Mouse (Mus musculus): ENCODE measurements around the gene Arfgef2.
A peak's percentile ranks its signal among the peaks of the same experiment; 100 is the strongest.

Arfgef2 gene

DNA sequence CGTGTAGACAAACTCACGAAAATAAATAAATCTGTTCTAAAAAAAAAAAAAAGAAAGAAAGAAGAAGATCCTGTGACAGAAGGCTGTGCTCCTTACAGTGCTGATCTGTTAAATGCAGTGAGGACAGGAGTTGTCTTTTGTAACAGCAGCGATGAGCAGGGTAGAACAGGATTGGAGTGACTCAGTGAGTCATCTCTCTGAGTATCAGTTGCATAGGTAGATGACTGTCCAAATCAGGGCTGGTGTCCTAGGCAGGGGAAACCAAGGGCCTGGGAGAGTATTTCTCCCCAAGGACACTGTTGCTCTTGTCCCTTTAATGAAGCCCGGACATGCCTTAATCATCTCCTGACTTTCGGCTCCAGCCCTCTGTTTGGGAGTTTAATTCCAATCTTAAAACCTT lies 4.1 kb downstream of the Arfgef2 start:
- DNase-seq, result no peak

DNA sequence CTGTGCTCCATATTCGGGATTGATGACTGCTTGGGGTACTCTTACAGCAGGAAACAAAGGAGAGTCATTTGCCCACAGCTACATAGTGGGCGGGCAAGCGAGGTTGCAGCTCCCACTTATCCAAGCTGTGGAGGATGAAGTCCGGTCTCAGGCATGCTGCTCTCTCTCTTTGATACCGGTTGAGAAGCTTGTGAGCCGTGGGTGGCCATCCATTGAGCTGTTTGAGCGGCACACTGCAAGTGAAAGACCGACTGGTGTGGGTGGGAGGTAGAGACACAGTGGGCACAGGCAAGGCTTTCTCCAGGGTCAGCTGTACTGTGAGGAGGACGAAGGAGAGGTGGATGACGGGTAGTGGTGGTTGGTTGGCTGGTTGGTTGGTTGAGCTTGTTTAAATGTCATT lies 5.4 kb downstream of the Arfgef2 start:
- no peak for DNase-seq

GRCm38 (mm10) chr2:166818463-166819143 lies 13.2 kb downstream of the Arfgef2 start:
- no peak for DNase-seq

DNA sequence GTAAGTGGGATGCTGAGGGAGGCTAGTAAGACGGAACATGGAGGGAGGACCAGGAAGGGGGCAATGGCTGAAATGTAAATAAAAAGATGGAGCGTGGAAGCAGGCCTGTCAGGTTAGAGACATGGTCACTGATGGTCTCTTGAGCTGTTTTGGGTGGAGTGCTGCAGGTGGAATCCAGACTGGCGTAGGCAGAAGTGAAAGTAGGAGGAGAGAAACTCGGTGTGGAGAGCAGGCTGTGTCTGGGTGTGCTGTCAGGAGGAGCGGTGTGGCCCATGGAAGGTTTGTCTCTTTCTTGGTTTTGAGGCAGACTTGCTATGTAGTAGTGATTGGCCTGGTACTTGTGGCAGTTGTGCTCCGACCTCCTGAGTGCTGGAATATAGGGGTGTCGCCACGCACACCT lies 14.5 kb downstream of the Arfgef2 start:
- no peak for DNase-seq

DNA sequence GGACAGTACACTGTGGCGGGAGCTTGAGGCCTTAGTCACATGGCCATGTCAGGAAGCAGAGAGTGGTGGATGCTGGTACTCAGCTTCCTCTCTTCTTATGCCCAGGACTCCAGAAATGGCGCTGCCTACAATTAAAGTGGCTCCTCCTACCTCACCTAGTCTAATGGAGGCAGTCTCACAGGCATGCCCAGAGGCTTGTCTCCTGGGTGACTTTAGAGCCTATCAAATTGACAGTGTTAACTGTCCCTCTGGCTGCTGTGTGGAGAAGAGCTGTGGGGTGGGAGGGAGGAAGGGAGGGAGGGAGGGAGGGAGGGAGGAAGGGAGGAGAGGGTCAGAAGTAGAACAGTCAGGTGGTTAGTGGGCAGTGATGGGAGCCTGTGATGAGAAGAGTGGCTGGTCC lies 15.5 kb downstream of the Arfgef2 start:
- no peak for DNase-seq

GRCm38 (mm10) chr2:166821406-166821805 lies 16.0 kb downstream of the Arfgef2 start:
- no peak for DNase-seq

DNA sequence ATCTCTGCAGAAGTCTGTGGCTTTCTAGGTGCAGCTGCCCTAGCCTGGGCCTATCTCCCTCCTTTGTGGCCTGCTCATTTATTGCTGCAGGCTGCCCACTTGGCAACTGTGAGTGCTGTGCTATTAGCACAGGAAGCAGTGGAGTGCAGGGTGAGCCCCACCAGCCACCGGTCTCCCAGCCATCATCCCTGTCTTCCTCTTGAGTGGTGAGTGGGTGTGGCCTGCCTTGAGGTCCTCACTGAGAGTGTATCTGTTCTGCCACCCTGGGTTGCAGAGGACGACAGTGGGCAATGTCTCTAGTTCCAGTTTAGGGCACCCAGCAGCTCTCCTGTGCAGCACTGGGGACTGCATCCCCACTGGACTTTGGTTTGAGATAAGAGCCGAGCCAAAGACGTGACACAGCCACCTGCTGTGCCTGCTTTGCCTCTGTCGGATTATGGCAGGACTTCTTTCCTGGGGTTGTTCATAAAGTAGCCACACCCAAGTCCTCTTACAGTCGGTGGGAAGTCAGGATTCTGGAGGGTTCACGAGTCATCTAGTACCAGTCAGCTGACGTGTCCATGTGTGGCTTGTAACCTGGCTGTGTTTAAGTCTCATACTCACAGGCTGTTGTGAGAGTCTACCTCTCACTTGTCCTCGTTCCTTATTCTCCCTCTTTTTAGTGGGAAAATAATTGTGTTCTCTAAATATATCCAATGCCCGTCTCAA lies 16.9 kb downstream of the Arfgef2 start:
- no peak for DNase-seq

- DNase-seq, result no peak
Observed at GRCm38 (mm10) chr2:166822901-166823300, 17.5 kb downstream of the Arfgef2 start.

GRCm38 (mm10) chr2:166824386-166824785 lies 19.0 kb downstream of the Arfgef2 start:
- no peak for DNase-seq

GRCm38 (mm10) chr2:166824998-166825397 lies 19.6 kb downstream of the Arfgef2 start:
- peak; percentile 28 for DNase-seq

DNA sequence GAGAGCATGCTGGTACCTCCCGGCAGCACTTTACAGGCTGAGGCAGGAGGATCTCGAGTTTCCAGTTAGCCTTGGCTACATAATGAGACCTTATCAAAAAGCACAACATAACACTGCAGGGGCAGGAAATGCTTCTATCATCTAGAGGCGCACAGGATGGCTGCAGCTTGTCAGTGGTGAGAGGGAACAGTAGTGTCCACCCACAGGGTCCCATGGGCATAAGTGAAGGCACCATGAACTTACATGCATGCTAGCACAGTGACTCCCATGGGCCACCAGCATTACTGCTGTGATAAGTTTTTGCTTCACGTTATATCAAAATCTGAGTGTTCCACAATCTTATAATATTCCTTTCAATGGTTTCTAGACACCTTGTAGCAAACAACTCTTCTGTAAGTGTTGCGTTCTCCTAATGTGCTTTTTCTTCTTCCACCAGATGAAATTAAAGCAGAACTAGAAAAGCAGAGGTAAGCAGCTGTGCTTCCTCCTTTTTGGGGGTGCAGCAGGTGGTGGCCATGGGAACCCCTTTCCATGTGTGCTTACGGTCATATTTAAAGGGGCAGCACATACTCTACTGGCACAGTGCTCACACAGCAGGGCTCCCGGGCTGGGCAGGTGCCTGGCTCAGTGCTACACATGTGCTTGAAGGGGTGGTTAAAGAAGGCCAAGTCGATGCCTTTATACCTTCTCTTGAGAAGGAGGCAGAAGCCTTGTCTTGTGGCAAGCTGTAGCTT lies 21.3 kb downstream of the Arfgef2 start:
- no peak for DNase-seq

DNA sequence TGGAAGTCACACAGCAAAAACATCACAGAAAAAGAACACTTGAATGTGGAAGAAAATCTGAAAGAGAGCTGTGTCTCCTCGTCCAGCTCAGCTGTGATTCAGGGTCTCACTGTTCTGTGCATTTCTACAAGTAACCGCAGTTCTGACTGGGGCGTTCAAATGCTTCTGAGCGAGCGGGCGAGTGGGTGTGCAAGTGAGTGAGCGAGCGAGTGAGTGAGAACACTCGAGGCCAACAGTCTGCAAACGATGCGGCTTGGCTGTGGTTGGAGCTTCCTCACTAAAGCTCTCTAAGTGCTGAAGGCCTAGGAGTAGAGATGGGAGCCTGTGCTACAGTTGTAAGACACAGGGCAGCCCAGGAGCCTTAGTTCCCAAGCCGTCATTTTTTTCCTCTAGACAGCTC lies 22.9 kb downstream of the Arfgef2 start:
- no peak for DNase-seq

- no peak for DNase-seq
Observed at GRCm38 (mm10) chr2:166830350-166830749, 25.0 kb downstream of the Arfgef2 start.

GRCm38 (mm10) chr2:166834091-166834490 lies 28.7 kb downstream of the Arfgef2 start:
- DNase-seq, result peak; percentile 52

DNA sequence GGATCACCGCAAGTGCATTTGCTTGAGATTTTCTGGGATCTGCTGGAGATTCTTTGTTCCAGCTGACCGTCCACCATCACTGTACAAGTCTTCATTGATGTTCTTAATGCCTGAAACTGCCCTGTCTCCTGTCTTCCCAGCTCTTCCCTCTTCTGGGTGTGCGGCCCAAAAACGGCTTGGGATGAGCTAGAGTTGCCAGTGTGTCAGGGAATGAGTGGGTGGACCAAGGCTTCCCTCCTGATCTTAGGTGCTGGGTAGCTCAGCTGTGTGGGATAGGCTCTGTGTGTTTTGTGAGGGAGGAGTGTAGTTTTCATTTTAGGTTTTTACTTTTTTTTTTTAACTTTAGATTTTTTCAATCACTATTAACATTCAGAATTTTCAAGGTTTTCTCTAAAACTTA lies 29.4 kb downstream of the Arfgef2 start:
- no peak for DNase-seq

- DNase-seq, result no peak
Observed at GRCm38 (mm10) chr2:166835581-166835980, 30.2 kb downstream of the Arfgef2 start.

- no peak for DNase-seq
Observed at GRCm38 (mm10) chr2:166841813-166842212, 36.4 kb downstream of the Arfgef2 start.

DNA sequence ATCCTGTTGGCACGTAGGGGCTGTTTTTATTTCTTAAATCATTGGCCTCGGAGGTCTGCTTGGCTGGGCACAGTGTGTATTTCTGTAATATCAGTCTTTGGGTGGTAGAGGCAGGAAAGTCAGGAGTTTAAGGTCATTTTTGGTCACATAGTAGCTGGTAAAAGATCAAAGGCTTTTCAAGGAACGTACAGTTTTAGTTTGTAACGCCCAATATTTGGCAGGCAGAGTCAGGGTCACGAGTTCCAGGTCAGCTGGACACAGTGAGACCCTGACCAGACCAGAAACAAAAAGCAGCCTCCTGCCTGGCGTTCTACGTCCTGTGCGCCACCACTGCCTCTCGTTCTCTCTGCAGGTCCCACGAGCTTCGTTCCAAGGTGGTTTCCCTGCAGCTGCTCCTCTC lies 45.3 kb downstream of the Arfgef2 start:
- DNase-seq, result no peak

DNA sequence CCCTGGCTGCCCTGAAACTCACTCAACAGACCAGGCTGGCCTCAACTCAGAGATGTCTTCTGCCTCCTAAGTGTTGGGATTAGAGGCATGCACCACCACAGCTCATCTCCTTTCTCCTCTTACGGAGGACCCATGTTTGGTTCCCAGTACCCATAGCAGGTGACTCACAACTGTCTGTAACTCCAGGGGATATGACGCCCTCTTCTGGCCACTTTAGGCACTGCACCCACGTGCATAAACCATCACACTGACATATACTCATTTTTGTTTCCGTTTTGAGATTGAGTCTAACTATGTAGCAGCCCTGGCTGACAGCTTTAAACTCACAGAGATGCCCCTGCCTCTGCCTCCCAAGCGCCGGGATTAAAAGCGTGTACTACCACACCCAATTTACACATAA lies 46.9 kb downstream of the Arfgef2 start:
- no peak for DNase-seq

- DNase-seq, result no peak
Observed at GRCm38 (mm10) chr2:166855771-166856170, 50.4 kb downstream of the Arfgef2 start.

GRCm38 (mm10) chr2:166856366-166856765 lies 51.0 kb downstream of the Arfgef2 start:
- DNase-seq, result no peak

- DNase-seq, result peak; percentile 17
Observed at GRCm38 (mm10) chr2:166857118-166857517, 51.7 kb downstream of the Arfgef2 start.

DNA sequence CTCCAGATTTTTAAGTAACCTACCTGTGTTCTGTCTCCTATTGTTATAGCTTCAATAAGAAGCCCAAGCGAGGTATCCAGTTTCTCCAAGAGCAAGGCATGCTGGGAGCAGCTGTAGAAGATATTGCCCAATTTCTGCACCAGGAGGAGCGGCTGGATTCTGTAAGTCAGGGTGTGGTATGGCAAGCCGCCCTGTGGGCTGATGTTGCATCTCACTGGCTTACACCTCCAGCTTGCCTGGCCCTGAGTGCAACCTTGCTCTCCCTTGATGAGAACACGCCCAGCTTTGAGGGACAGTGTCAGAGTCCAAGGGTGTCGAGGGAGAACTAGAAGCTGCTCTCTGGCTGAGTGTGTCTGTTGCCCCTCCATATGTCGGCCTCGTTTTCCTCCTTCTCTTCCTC lies 53.8 kb downstream of the Arfgef2 start:
- DNase-seq, result no peak

DNA sequence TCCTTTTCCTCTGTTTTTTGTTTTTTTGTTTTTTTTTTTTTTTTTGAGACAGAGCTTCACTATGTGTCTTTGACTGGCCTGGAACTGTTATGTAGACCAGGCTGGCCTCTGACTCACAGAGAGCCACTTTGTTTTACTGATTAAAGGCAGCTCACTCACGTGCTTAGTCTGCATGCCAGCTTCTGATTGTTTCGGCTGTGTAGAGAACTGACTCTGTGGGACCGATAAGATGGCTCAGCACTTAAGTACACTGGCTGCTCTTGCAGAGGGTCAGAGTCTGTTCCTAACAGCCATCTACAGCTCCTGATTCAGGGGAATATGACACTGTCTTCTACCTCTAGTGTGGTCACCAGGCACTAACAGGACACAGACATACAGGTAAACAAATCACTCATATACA lies 57.1 kb downstream of the Arfgef2 start:
- no peak for DNase-seq
